Mouse (Mus musculus) adipocyte (in vitro differentiated cells): Measurements from ENCODE around the gene Cgn.
A peak's percentile ranks its signal among the peaks of the same experiment; 100 is the strongest.
"Not testable (repeated sequence)": the region's sequence is repeated elsewhere in the genome, so short reads cannot be mapped to it uniquely, and the experiment has no call there.

Experiments used
- DNase-seq: peaks from one replicate; pipeline ENCODE4 v3.0.0-alpha.2; 2016; ENCODE audit warnings: low spot score

Gene Cgn

DNA sequence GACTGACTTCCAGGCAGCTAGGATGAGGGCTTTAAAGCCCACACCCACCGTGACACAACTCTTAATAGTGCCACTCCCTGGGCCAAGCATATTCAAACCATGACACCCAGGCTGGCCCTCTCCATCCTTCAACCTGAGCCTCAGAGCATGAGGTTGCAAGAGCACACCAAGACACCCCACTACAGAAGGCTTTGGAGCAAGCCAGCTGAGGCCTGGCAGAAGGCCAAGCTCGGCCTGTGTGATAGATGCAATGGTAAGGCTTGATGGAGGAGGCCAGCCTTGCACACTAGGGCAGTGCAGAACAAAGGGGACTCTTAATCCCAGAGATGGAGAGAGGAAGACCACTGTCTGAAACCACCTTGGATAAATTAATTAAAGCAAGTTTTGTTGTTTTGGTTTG, 3.2 kb upstream of the Cgn start:
- DNase-seq: peak; percentile 22

GRCm38 (mm10) chr3:94789071-94789470, 2.8 kb upstream of the Cgn start:
- no peak for DNase-seq

- DNase-seq: no peak
Measured at GRCm38 (mm10) chr3:94787122-94787780, 959 bp upstream of the Cgn start.

- no peak for DNase-seq
Measured at GRCm38 (mm10) chr3:94785958-94786357, 334 bp downstream of the Cgn start.

GRCm38 (mm10) chr3:94784171-94784701, 2.1 kb downstream of the Cgn start:
- no peak for DNase-seq

DNA sequence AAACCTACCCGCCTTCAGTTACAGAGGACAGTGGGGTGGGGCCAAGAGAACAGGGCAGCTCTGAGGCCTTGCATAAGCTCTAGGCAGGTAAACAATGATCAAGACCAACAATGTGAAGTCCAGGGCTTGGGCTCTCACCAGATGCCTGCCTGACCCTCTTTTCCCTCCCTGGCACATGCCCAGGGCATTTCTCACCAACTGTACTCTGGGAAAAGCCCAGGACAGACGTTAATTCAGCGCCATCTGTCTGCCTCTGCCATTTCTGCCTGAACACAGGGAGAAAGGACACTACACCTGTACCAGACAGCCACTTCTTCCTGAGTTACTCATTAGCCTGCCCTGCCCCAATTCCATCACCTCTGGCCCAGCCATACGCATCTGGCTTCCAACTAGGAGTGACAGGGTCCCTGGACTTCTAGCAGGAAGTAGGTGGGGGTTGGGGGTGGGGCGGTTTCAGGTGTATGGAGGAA, 2.8 kb downstream of the Cgn start:
- DNase-seq: no peak

- DNase-seq: no peak
Measured at GRCm38 (mm10) chr3:94782936-94783335, 3.4 kb downstream of the Cgn start.

GRCm38 (mm10) chr3:94781356-94781755, 4.9 kb downstream of the Cgn start:
- no peak for DNase-seq

DNA sequence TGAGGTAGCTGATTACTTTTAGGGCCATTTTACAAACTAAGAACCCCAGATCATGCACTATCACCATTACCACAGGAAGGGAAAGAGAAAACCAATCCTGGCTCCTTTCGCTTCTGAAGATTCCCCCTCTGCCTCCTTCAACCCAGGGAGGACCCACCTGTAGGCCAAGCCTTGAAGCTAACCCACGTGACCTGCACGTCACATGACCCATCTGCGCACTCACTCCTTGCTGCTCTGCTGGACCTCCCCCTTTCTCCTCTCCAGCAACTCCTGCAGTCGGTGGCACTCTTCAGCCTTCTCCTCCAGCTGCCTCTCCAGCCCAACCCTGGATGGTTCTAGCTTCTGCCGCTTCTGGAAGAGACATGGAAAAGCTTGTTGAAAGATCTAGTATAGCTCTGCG, 10.4 kb downstream of the Cgn start:
- no peak for DNase-seq

DNA sequence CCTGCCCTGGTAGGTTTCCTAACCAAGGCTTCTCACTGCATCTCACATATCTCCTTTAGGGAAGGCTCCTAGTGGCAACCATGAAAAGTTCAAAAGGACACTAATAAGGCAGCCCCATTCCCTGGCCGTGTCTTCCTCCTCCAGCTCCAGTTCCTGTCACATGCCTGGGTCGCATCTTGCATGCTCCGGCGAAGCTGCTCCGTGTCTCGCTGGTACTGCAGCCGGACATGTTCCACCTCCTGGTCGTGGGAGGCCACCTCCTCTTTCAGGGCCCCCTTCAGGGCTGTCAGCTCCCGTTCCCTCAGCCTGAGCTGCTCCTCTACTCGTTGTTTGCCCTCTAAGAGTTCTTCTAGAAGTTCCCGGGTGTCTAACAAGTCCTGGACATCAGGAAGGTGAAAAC, 12.3 kb downstream of the Cgn start:
- no peak for DNase-seq

DNA sequence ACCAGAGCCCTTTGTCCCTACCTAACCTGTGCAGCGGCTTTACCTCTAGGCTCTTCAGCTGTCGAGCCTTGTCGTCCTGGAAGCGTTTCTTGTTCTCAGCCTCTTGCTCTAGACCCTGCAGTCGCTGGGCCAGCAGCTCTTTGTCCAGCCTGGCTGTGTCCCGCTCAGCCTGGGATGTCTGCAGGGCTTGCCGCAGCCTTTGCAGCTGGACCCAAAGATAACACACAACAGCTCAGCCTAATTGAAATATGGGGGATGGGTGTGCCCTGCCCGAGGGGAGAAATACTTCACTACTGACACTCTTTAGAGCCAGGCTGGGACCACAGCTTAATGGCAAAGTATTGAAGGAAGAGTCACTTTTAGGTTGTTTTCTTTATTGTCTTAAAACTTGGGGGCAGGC, 20.8 kb downstream of the Cgn start:
- DNase-seq: not testable (repeated sequence)

- DNase-seq: not testable (repeated sequence)
Measured at GRCm38 (mm10) chr3:94764545-94765292, 21.6 kb downstream of the Cgn start.

DNA sequence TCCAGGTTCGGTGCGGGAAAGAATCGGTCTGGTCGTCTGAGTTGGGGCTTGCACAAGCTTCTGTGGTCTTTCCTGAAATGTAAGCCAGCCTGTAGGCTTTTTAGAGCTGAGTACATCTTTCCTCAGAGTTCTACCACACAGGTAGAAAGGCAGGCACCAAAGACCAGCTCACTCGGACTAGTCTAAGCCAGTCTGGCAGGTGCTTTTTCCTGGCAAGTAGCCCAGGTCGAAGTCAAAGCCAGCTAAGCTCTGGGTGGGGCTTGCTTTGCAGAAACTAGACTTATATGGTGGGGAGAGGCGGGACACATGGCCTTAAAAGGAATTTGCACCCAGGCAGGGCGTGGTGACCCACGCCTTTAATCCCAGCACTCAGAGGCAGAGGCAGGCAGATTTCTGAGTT, 27.9 kb downstream of the Cgn start:
- DNase-seq: not testable (repeated sequence)

DNA sequence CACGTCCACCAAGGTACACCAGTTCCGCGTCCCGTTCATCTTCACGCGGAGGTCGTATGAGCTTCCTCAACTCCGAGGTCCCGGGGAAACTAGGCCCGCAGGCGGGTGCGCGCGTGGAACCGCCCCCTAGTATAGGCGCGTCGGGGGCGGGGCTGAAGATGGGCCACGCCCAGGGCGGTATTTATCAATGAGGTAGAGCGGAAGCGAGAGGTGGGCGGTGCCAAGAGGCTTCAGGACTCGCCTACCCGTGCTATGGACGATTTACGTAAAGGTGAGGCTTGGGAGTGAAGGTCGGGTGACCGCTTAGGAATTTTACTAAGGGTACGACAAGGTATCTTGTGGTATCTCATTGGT, 28.3 kb downstream of the Cgn start:
- DNase-seq: not testable (repeated sequence)

DNA sequence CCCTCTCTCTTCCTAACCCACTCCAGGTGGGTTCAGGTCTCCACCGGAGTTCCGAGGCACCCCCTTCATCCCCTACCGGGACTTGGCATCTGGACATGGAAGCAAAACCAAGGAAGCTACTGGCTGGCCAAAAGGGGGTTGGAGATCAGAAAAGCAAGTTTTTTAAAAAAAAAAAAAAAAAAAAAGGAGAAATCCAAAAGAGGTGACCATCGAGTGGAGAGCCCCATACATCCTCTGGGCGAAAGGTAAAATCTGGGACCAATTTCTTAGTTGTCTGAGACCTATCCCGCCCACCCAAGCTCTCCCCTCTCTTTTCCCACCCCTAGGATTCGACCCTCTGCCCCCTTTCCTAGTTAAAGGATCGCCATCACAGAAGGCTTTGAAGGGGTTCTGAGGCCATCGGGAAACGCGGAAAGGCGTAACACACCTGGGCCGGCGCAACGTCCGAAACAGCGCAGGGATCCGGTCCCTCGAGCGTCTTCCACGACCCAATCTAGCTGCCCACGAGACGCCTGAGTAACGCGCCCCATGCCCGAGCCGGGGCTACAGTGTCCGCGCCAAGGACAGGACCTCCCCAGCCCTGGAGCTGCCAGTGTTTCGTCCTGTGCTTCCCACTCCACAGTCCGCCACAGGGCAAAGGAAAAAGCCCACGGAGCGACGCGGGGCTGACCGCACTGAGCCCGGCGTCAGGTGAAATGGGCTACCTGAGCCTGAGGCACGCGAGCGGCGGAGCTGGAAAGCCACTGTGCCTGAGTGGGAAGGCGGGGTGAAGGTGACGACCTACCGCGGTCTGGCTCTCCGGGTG, 28.8 kb downstream of the Cgn start:
- not testable (repeated sequence) for DNase-seq

DNA sequence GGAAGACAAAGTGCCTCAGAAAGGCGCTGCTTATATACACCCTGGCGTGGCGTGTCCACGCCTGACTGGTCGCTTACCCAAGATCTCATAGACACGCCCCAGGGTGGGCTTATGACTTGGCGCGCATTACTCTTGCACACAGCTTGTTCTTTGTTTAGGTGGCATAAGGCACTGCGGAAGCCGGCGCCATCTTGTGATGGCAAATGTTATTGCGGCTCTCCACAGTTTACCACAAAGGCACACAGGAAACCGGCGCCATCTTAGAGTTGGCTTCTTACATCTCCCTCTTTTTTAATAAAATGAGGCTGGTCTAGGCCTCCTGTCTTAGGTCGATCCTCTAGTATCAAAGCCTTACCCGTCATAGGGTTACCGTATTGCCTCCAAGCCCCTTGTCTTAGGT, 40.6 kb downstream of the Cgn start:
- DNase-seq: no peak

DNA sequence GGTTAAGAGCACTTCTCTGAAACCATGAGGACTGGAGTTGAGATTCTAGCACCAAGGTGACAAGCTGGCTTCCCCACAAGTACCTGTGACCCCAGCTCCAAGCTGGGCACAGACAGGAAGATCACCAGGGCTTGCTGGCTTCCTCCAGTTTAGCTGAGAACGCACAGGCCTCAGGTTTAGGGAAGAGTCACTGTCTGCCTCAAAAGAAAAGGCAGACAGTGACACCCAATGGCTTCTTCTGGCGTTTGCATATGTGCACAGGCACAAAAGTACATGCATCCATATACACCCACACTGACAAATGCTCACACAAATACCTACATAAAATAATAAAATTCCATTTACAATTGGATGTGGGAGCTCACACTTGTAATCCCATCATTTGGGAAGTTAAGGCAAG, 62.7 kb downstream of the Cgn start:
- peak; percentile 55 for DNase-seq

DNA sequence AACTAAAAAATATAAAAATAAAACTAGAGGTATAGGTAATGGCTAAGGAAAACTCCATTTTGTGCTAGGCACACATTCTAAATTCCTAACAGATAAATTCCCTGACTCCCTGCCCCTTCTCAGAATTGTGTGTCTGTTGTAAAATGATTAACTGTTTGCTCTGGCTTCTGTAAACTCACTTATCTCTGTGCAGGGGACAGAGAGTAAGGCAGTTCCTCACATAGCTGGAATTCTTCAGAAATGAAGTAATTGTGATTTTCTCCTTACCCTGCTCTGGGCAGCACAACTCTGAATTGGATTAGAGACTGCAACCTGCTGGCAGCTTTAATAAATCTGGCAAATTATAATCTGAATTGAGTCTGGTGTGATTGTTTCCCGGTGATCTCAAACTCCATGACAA, 68.0 kb downstream of the Cgn start:
- not testable (repeated sequence) for DNase-seq

DNA sequence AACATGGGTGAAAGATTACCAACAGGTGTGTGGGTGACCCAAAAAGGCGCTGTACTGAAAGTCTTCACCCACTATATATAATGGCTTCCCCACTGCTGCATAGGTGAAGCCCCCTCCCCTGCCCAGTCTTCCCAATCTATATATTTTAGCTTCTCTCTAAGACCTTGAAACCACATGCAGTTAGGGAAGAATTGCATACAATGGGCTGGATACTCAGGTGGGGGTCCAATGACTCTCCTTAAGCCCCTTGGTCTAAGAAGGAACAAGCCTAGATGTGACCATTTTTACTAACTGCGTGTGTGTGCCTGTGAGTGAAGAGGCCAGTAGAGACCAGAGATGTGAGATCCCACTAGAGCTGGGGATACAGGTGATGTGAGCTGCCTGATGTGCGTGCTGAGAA, 72.9 kb downstream of the Cgn start:
- not testable (repeated sequence) for DNase-seq

DNA sequence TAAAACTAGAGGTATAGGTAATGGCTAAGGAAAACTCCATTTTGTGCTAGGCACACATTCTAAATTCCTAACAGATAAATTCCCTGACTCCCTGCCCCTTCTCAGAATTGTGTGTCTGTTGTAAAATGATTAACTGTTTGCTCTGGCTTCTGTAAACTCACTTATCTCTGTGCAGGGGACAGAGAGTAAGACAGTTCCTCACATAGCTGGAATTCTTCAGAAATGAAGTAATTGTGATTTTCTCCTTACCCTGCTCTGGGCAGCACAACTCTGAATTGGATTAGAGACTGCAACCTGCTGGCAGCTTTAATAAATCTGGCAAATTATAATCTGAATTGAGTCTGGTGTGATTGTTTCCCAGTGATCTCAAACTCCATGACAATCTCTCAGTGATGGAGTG, 75.7 kb downstream of the Cgn start:
- not testable (repeated sequence) for DNase-seq
